In genomic region chr15:84613536-84614527, GRCm38 (mm10) we compare ENCODE assay signal across 8 mouse cellular contexts. TPM values are rescaled to one million over a fixed set of nuclear protein-coding genes. Genes with fewer than 3 reads are reported as not detected.
A peak's percentile ranks its signal among the peaks of the same experiment; 100 is the strongest.
DNase-seq lines count a peak whose midpoint lies in the region; ATAC-seq and TF ChIP-seq lines count a peak whose summit lies in the region.

No protein-coding gene starts in this region.

- peak; percentile 77 for ATAC-seq in cerebellum, adult (ENCODE audit: insufficient number of reproducible peaks, low FRiP score, low TSS enrichment)
- peak; percentile 75 for ATAC-seq in forebrain, embryonic 14.5 days
- no peak for ATAC-seq in liver, embryonic 14.5 days (ENCODE audit: insufficient read depth)
- ATAC-seq in neural tube, embryonic 12.5 days (ENCODE audit: low FRiP score, low read depth), result peak; percentile 33; the same call in 1 of the 2 replicates
- ATAC-seq in stomach, embryonic 16.5 days (ENCODE audit: insufficient read depth, low FRiP score), result peak; percentile 69; the same call in 1 of the 2 replicates

- no peak overlapping the region for H3K4me3 ChIP-seq in E14TG2a.4 (replicated peaks; ENCODE audit: low read length)
- H3K4me3 ChIP-seq in forebrain, embryonic 14.5 days (ENCODE audit: low read depth, low read length), result no peak overlapping the region
- no peak overlapping the region for H3K4me3 ChIP-seq in liver, embryonic 14.5 days (ENCODE audit: insufficient read depth in 1 of 2, low read depth in 2 of 2, low read length in 2 of 2)
- H3K4me3 ChIP-seq in neural tube, embryonic 12.5 days, result no peak overlapping the region
- H3K4me3 ChIP-seq in stomach, embryonic 16.5 days (replicated peaks; ENCODE audit: low read length), result no peak overlapping the region

- H3K9me3 ChIP-seq in E14TG2a.4 (ENCODE audit: low read length), result no peaks in the 10 kb centered on the region
- no peaks in the 10 kb centered on the region for H3K9me3 ChIP-seq in forebrain, embryonic 14.5 days (replicated peaks; ENCODE audit: control insufficient read depth, low read length)
- no peaks in the 10 kb centered on the region for H3K9me3 ChIP-seq in liver, embryonic 14.5 days (ENCODE audit: control insufficient read depth, low read length)
- H3K9me3 ChIP-seq in neural tube, embryonic 12.5 days, result no peaks in the 10 kb centered on the region
- no peaks in the 10 kb centered on the region for H3K9me3 ChIP-seq in stomach, embryonic 16.5 days (replicated peaks; ENCODE audit: control insufficient read depth, low read length)

- H3K4me1 ChIP-seq in E14TG2a.4 (replicated peaks; ENCODE audit: low read depth, low read length), result peaks cover 23% of the 10 kb centered on the region
- H3K4me1 ChIP-seq in forebrain, embryonic 14.5 days (ENCODE audit: control insufficient read depth, insufficient read depth, low read length), result peaks cover 9% of the 10 kb centered on the region
- peaks cover 0 to 6% of the 10 kb centered on the region in 2 experiments; a peak in 1 of 4 replicates for H3K4me1 ChIP-seq in liver, embryonic 14.5 days (replicated peaks; ENCODE audit: control insufficient read depth in 2 of 2, insufficient read depth in 2 of 2, low read length in 1 of 2)
- peaks cover 14% of the 10 kb centered on the region for H3K4me1 ChIP-seq in neural tube, embryonic 12.5 days
- 0 out of 2 replicates have a peak, but pooled peaks cover 2% of the 10 kb centered on the region for H3K4me1 ChIP-seq in stomach, embryonic 16.5 days (ENCODE audit: control insufficient read depth, insufficient read depth, low read length)

- 53% methylated on average over 17 of the region's 17 CpGs for WGBS in forebrain, embryonic 14.5 days
- WGBS in liver, embryonic 14.5 days (ENCODE audit: insufficient replicate concordance), result 38% methylated on average over 17 of the region's 17 CpGs
- 56% methylated on average over 17 of the region's 17 CpGs for WGBS in neural tube, embryonic 12.5 days
- 49% methylated on average over 17 of the region's 17 CpGs for WGBS in stomach, embryonic 16.5 days

- no peak for TF ChIP-seq EP300 in liver, embryonic 14.5 days (IDR thresholded peaks at IDR 0.05; ENCODE audit: low read depth)

- H3K36me3 ChIP-seq in E14TG2a.4 (ENCODE audit: insufficient read depth, low read length), result no peaks in the 10 kb centered on the region
- no peaks in the 10 kb centered on the region for H3K36me3 ChIP-seq in forebrain, embryonic 14.5 days (ENCODE audit: control insufficient read depth, insufficient read depth, low read length)
- no peaks in the 10 kb centered on the region for H3K36me3 ChIP-seq in liver, embryonic 14.5 days (replicated peaks; ENCODE audit: control insufficient read depth, insufficient read depth, low read depth)
- H3K36me3 ChIP-seq in neural tube, embryonic 12.5 days, result no peaks in the 10 kb centered on the region
- H3K36me3 ChIP-seq in stomach, embryonic 16.5 days (ENCODE audit: control insufficient read depth, insufficient read depth, low read length), result no peaks in the 10 kb centered on the region

- H3K27ac ChIP-seq in forebrain, embryonic 14.5 days (ENCODE audit: low read depth, low read length), result no peak overlapping the region
- H3K27ac ChIP-seq in liver, embryonic 14.5 days, result no peak overlapping the region
- no peak overlapping the region for H3K27ac ChIP-seq in neural tube, embryonic 12.5 days
- no peak overlapping the region for H3K27ac ChIP-seq in stomach, embryonic 16.5 days (ENCODE audit: low read length)

- intact Hi-C loops in heart, postnatal 10 days (cut with DNase I), result loop anchor here (2.0 to 10.0 kb wide), 3 partner anchors 77 to 399 kb away; no protein-coding TSS in a partner anchor

- H3K27me3 ChIP-seq in E14TG2a.4 (ENCODE audit: insufficient read depth, low read length), result peaks cover 66% of the 10 kb centered on the region
- no peaks in the 10 kb centered on the region for H3K27me3 ChIP-seq in forebrain, embryonic 14.5 days (replicated peaks; ENCODE audit: control insufficient read depth, insufficient read depth, low read length)
- no peaks in the 10 kb centered on the region for H3K27me3 ChIP-seq in liver, embryonic 14.5 days (ENCODE audit: control insufficient read depth, insufficient read depth, low read length)
- H3K27me3 ChIP-seq in neural tube, embryonic 12.5 days (replicated peaks), result 0 out of 2 replicates have a peak, but pooled peaks cover 4% of the 10 kb centered on the region
- H3K27me3 ChIP-seq in stomach, embryonic 16.5 days (ENCODE audit: control insufficient read depth, insufficient read depth, low read length), result peaks cover 3% of the 10 kb centered on the region; the same call in 1 of the 2 replicates

- no peak overlapping the region for H3K4me2 ChIP-seq in forebrain, embryonic 14.5 days (ENCODE audit: low read length)
- no peak overlapping the region for H3K4me2 ChIP-seq in liver, embryonic 14.5 days (ENCODE audit: low read depth)
- H3K4me2 ChIP-seq in neural tube, embryonic 12.5 days (replicated peaks), result no peak overlapping the region
- H3K4me2 ChIP-seq in stomach, embryonic 16.5 days (ENCODE audit: low read depth, low read length), result no peak overlapping the region

- H3K9ac ChIP-seq in forebrain, embryonic 14.5 days (ENCODE audit: low read length), result no peak overlapping the region
- no peak overlapping the region for H3K9ac ChIP-seq in liver, embryonic 14.5 days (replicated peaks)
- no peak overlapping the region for H3K9ac ChIP-seq in neural tube, embryonic 12.5 days
- no peak overlapping the region for H3K9ac ChIP-seq in stomach, embryonic 16.5 days (ENCODE audit: low read length)

- TF ChIP-seq CTCF in E14TG2a.4 (conservative IDR thresholded peaks at IDR 0.05; ENCODE audit: low read length), result peak; percentile 88
- TF ChIP-seq CTCF in liver, embryonic 14.5 days (IDR thresholded peaks at IDR 0.05; ENCODE audit: low read depth), result peak; percentile 99

- peak; percentile 90 for DNase-seq in forebrain, embryonic 14.5 days (ENCODE audit: low spot score)
- DNase-seq in heart, postnatal 10 days, result peak; percentile 91 to 95
- peak; percentile 93 to 95 for DNase-seq in kidney, postnatal 4 days
- DNase-seq in liver, embryonic 14.5 days (ENCODE audit: low read depth in 3 of 3, low spot score in 3 of 3), result peak in 2 of 3 experiments; percentile 38 to 41

RNA-seq across cellular contexts. Expression of gene Prr5, which starts 55.6 kb away (rescaled TPM):
- polyA plus RNA-seq in forebrain, embryonic 14.5 days (2014; fragmentation: Nextera tagmentation; extraction: Ambion mirVana), result 9.0 and 10.5 TPM in 2 replicates
- 10 to 100 TPM in 1 of 2 experiments, 1 to 10 TPM in 1; 7.0 to 11.9 TPM for total RNA-seq in heart, postnatal 10 days (2021)
- 5.2 and 6.6 TPM in 2 replicates for polyA plus RNA-seq in liver, embryonic 14.5 days (2012; rRNA removed)
- 3.0 and 3.7 TPM in 2 replicates for polyA plus RNA-seq in liver, embryonic 14.5 days (2014; fragmentation: Nextera tagmentation; extraction: Ambion mirVana)
- 21.0 and 21.4 TPM in 2 replicates for polyA plus RNA-seq in neural tube, embryonic 12.5 days (2016; fragmentation: Nextera tagmentation; extraction: Ambion mirVana)
- 29.8 and 31.1 TPM in 2 replicates for polyA plus RNA-seq in stomach, embryonic 16.5 days (2015; fragmentation: Nextera tagmentation; extraction: Ambion mirVana)

RNA-seq across cellular contexts. Expression of gene Rtl6, which starts 56.2 kb away (rescaled TPM):
- 28.8 and 32.4 TPM in 2 replicates for polyA plus RNA-seq in forebrain, embryonic 14.5 days (2014; fragmentation: Nextera tagmentation; extraction: Ambion mirVana)
- total RNA-seq in heart, postnatal 10 days (2021), result 1 to 10 TPM; 7.9 to 9.2 TPM
- 0.52 and 0.56 TPM in 2 replicates for polyA plus RNA-seq in liver, embryonic 14.5 days (2012; rRNA removed)
- polyA plus RNA-seq in liver, embryonic 14.5 days (2014; fragmentation: Nextera tagmentation; extraction: Ambion mirVana), result 0.44 and 0.52 TPM in 2 replicates
- polyA plus RNA-seq in neural tube, embryonic 12.5 days (2016; fragmentation: Nextera tagmentation; extraction: Ambion mirVana), result 45.8 and 47.4 TPM in 2 replicates
- polyA plus RNA-seq in stomach, embryonic 16.5 days (2015; fragmentation: Nextera tagmentation; extraction: Ambion mirVana), result 9.8 and 10.3 TPM in 2 replicates

Comparison
In these comparisons a context has a peak if more than half of its experiments do, and no peak if none do; other contexts are left out.
1. DNase-seq: peak in every context shown above with its lines; median percentile 94 in kidney, postnatal 4 days; 93 in heart, postnatal 10 days; 90 in forebrain, embryonic 14.5 days; 40 in liver, embryonic 14.5 days.